Mouse (Mus musculus) heart, adult 2 months (tissue): ENCODE results near the gene Strap. TPM values are rescaled to one million over a fixed set of nuclear protein-coding genes. Genes with fewer than 3 reads are reported as not detected.
A peak's percentile ranks its signal among the peaks of the same experiment; 100 is the strongest.

Experiments
- DNase-seq, 2 experiments: peaks; one replicate each; pipeline ENCODE4 v3.0.0; 2021
- H3K27ac ChIP-seq: fragments of 200-600 bp; 2 replicates; pipeline ENCODE4 v1.8.1; 2022
- H3K27me3 ChIP-seq: fragments of 200-500 bp; 2 replicates; pipeline ENCODE4 v1.6.1; 2012; ENCODE audit warnings: mild to moderate bottlenecking, low read length, inconsistent platforms, mixed read lengths; ENCODE audit not compliant: control insufficient read depth, insufficient read depth
- H3K36me3 ChIP-seq: fragments of 200-500 bp; 2 replicates; pipeline ENCODE4 v1.6.1; 2012; ENCODE audit warnings: low read length, inconsistent platforms; ENCODE audit not compliant: control insufficient read depth, insufficient read depth
- H3K4me1 ChIP-seq: fragments of 200-500 bp; 2 replicates; pipeline ENCODE4 v1.6.1; 2011; ENCODE audit warnings: low read length; ENCODE audit not compliant: control insufficient read depth, insufficient read depth
- H3K4me3 ChIP-seq: fragments of 200-600 bp; 2 replicates; pipeline ENCODE4 v1.8.1; 2022
- H3K79me2 ChIP-seq: fragments of 200-500 bp; replicated peaks from 2 replicates; pipeline ENCODE4 v1.6.1; 2012; ENCODE audit warnings: mild to moderate bottlenecking, inconsistent platforms, low read length, moderate library complexity, mixed read lengths; ENCODE audit not compliant: control insufficient read depth, insufficient read depth
- H3K9ac ChIP-seq: fragments of 200-500 bp; 2 replicates; pipeline ENCODE4 v1.6.1; 2012; ENCODE audit warnings: low read depth, mild to moderate bottlenecking, control low read depth, inconsistent platforms, low read length, mixed read lengths
- CTCF ChIP-seq: fragments of 200-600 bp; IDR thresholded peaks from 2 replicates; pipeline ENCODE4 v1.8.1; 2022; ENCODE audit warnings: antibody characterized with exemption, mild to moderate bottlenecking, moderate library complexity
- EP300 ChIP-seq: fragments of 200-500 bp; IDR thresholded peaks from 2 replicates; pipeline ENCODE4 v1.6.1; 2011; ENCODE audit warnings: low read depth, low read length, control low read depth; ENCODE audit not compliant: insufficient read depth
- POLR2A ChIP-seq: fragments of 200-500 bp; IDR thresholded peaks from 2 replicates; pipeline ENCODE4 v1.6.1; 2011; ENCODE audit warnings: mild to moderate bottlenecking, low read depth, low read length, control low read depth; ENCODE audit not compliant: insufficient read depth
- WGBS: fragments of 180-500 bp; shearing (Covaris S2); methylation state at CpG from one replicate; pipeline ENCODE4 v1.1.7; 2018; 5-methylcytosine and 5-hydroxymethylcytosine counted together
- intact Hi-C: fragments of 180-260 bp; cut with DNase I; formaldehyde crosslinking; loops from one replicate; pipeline ENCODE4 v1.15.1; 2025
- polyA plus RNA-seq: library from polyadenylated mRNA; depleted of rRNA; stranded (reverse); fragments of >200 nt; gene quantifications from 2 replicates; pipeline ENCODE4 v1.2.3, GENCODE M21; 2012
- total RNA-seq, 2 experiments: library from RNA; stranded (reverse); gene quantifications; 2 replicates each; pipeline ENCODE4 v1.2.3; 2021

The Strap gene
- total and polyA plus RNA-seq, 3 experiments, result 26.3 to 86.5 (median 81.6) TPM

DNA sequence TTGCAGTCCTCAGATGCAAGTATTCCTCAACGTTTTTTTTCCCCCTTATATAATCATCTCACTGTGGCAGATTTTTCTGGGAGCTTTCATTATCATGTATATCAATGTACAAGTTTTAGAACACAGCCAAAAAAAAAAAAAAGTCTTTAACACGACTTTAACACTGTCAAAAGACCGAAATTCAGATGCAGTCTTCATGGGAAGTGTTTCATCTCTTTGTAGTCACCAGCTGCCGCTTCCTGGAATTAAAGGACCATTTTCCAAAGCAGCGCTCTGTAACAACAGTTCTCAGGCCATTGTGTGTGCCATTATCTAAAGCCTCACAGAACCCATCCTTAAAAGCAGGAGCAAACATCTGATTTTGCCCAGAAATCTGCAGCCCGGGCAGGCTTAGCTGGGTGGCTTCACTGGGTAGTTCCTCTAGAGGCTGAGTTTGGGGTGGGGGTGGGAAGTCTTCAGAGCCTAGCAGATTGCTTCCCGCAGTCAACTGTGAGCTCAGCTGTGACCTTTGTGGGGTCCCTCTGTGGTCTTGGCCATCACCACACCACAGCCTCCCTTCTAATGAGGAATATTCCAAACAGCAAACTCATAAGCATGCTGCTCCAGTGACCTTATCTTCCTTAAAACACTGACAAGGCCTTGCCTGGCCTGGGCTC, 22.1 kb upstream of the Strap start:
- no peak for TF ChIP-seq CTCF
- no peak for TF ChIP-seq POLR2A
- no peak for TF ChIP-seq EP300
- Histone ChIP-seq H3K79me2 (no peaks in the 10 kb centered on the region), H3K9ac (no peak overlapping the region), H3K27ac (no peak overlapping the region; the same call in 1 of the 2 replicates), H3K4me1 (peaks cover 1% of the 10 kb centered on the region), H3K27me3 (no peaks in the 10 kb centered on the region), H3K36me3 (no peaks in the 10 kb centered on the region), H3K4me3 (no peak overlapping the region)
- WGBS, result 54% methylated on average over 7 of the region's 7 CpGs
- no peak for DNase-seq
- intact Hi-C loops, result no loop called here

DNA sequence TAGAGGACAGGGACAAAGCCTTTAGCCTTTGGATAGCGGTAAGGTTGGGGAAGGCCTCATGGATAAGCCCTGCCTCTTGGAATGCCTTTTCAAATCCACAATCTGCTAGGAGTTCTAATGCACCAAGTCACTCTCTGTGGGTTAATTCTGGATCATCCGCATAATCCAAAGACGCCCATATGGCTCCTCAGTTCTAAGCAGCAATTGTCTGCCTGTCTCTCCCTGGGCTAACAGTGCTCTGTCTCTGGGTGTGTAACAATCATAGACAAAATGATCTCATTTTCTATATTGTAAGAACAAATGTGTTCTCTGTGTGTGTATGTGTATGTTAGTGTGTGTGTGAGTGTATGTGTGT, 21.6 kb upstream of the Strap start:
- Histone ChIP-seq H3K9ac (no peak overlapping the region), H3K36me3 (no peaks in the 10 kb centered on the region), H3K79me2 (no peaks in the 10 kb centered on the region), H3K27me3 (no peaks in the 10 kb centered on the region), H3K4me3 (no peak overlapping the region), H3K4me1 (peaks cover 1% of the 10 kb centered on the region), H3K27ac (no peak overlapping the region; the same call in 1 of the 2 replicates)
- intact Hi-C loops, result no loop called here
- 86% methylated on average over 3 of the region's 3 CpGs for WGBS
- TF ChIP-seq POLR2A (no peak), CTCF (no peak), EP300 (no peak)
- DNase-seq, result no peak

DNA sequence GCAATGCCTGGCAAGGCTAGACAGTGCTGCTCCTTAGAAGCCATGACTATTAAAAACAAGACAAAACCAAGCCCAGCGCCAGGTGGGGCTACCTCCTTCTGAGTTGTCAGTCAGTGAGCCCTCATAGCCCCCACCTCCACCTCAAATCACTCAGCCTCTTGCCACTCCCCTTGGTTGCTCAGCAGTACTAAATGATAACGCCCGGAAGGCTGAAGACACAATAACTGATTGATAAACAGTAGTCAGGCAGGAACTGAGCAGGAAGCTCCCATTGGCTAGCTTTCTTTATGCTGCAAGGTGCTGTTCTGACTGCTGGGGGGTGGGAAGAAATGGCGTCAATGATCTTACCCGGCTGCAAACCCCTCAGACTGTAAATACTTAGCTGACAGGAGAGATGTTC, 18.1 kb upstream of the Strap start:
- Histone ChIP-seq H3K9ac (no peak overlapping the region), H3K4me1 (no peaks in the 10 kb centered on the region), H3K27me3 (no peaks in the 10 kb centered on the region), H3K4me3 (no peak overlapping the region), H3K79me2 (no peaks in the 10 kb centered on the region), H3K36me3 (no peaks in the 10 kb centered on the region), H3K27ac (no peak overlapping the region)
- 48% methylated on average over 5 of the region's 5 CpGs for WGBS
- no peak for DNase-seq
- intact Hi-C loops, result no loop called here
- TF ChIP-seq EP300, result no peak
- no peak for TF ChIP-seq POLR2A
- TF ChIP-seq CTCF, result no peak

DNA sequence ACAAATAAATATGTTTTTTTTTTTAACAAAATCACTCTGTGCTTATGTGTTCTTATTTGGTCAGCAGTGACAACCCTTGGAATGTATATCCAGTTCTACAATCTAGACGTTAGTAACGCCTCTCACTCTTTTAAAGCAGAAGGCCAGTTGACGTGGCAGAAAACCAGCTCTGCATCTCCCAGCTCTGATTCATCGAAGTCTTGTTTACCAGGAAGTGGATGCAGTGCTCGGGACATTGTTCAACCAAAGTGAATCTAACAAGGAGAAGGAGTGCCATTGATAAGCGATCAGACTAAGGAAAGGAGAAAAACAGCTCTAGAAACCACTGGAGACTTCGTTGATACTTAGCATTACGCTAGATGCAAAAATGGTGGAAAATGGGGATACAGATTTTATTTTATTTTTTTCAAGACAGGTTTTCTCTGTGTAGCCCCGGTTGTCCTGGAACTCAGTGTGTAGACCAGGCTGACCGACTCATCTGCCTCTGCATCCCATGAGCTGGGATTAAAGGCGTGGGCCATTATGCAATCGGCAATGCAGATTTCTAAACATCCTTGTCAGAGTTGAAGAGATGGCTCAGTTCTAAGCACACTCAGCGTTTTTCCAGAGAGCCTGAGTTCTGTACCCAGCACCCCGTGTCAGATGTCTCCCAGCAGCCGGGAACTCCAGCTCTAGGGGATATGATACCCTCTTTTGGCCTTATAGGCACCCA, 12.5 kb upstream of the Strap start:
- no peaks in the 10 kb centered on the region for H3K27me3 ChIP-seq
- TF ChIP-seq CTCF (no peak), POLR2A (no peak), EP300 (no peak)
- no peak overlapping the region for H3K4me3 ChIP-seq
- intact Hi-C loops, result loop anchor here (2.0 to 5.0 kb wide), 3 partner anchors 60 to 516 kb away; no protein-coding TSS in a partner anchor
- H3K79me2 ChIP-seq, result no peaks in the 10 kb centered on the region
- no peak overlapping the region for H3K27ac ChIP-seq
- H3K4me1 ChIP-seq, result no peaks in the 10 kb centered on the region
- H3K9ac ChIP-seq, result no peak overlapping the region
- no peak for DNase-seq
- no peaks in the 10 kb centered on the region for H3K36me3 ChIP-seq
- WGBS, result 63% methylated on average over 15 of the region's 15 CpGs

DNA sequence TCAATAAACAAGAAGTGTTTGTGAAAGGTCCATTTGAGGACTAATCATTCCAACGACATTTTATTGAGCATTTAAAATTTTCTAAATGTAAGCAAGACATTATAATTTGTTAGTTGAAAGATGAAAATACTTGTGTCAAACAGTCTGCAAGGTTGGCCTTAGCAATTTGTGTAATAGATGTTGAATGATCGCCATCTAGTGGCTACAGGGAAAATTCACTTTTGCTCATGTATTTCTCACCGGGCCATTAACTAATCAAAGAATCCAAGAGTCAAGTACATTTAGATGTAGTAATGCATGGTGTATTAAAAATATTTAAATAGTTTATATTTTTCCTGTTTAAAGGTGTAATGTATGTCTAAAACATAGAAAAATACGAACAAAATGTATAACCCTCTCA, 11.0 kb upstream of the Strap start:
- no peaks in the 10 kb centered on the region for H3K4me1 ChIP-seq
- DNase-seq, result no peak
- WGBS, result 2% methylated on average over 4 of the region's 4 CpGs
- no peaks in the 10 kb centered on the region for H3K79me2 ChIP-seq
- intact Hi-C loops, result loop anchor here (1.0 to 5.0 kb wide), 5 partner anchors 62 to 517 kb away; no protein-coding TSS in a partner anchor
- H3K27me3 ChIP-seq, result no peaks in the 10 kb centered on the region
- no peak overlapping the region for H3K9ac ChIP-seq
- H3K27ac ChIP-seq, result no peak overlapping the region
- no peaks in the 10 kb centered on the region for H3K36me3 ChIP-seq
- TF ChIP-seq CTCF, result peak; percentile 89
- TF ChIP-seq POLR2A, result no peak
- no peak for TF ChIP-seq EP300
- no peak overlapping the region for H3K4me3 ChIP-seq

DNA sequence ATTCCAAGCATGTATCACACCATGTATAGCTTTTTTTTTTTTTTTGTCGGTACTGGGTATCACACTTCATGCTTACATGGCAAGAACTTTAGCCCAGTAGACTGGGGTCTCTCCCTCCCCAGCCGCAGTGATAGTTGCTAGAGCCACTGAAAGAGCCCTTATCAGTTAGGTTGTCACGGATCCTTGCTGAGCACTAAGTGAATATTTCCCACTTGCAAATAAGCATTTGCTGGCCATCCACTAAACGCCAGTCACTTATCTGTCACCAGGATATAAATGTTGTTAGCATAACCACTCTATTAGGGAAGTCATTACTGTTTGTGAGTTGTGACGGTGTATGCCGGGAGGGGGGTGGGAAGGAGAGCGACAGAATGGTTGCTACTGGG, 425 bp upstream of the Strap start:
- DNase-seq, result no peak
- Histone ChIP-seq H3K9ac (peak overlapping the region; percentile 71), H3K27ac (peak overlapping the region; percentile 82), H3K27me3 (no peaks in the 10 kb centered on the region), H3K79me2 (peaks cover 11% of the 10 kb centered on the region; the same call in 1 of the 2 replicates), H3K36me3 (no peaks in the 10 kb centered on the region; the same call in none of the 2 replicates), H3K4me1 (peaks cover 4% of the 10 kb centered on the region), H3K4me3 (peak overlapping the region; percentile 69)
- TF ChIP-seq EP300 (no peak), POLR2A (no peak), CTCF (no peak)
- intact Hi-C loops, result no loop called here
- 2% methylated on average over 7 of the region's 7 CpGs for WGBS
